Mouse (Mus musculus): ENCODE measurements at regions not wholly inside any gene's neighbourhood (a gene's known extent, or its start where the extent isn't known, plus 50 kb on each side); places are given as distances from the start of the nearest gene placed in this dataset.

GRCm38 (mm10) chr13:16668652-16669051, 657.0 kb downstream of the Inhba start:
- no peak for DNase-seq (ENCODE audit: low spot score)

- DNase-seq (ENCODE audit: low spot score) = no peak
Measured at GRCm38 (mm10) chr13:16669281-16669680, 657.6 kb downstream of the Inhba start.

GRCm38 (mm10) chr13:16670047-16670733, 658.5 kb downstream of the Inhba start:
- no peak for DNase-seq (ENCODE audit: low spot score)

- DNase-seq (ENCODE audit: low spot score) = no peak
Measured at GRCm38 (mm10) chr13:16670736-16671135, 659.1 kb downstream of the Inhba start.

- DNase-seq (ENCODE audit: low spot score) = no peak
Measured at GRCm38 (mm10) chr13:16676873-16677272, 665.2 kb downstream of the Inhba start.

- DNase-seq (ENCODE audit: low spot score) = no peak
Measured at GRCm38 (mm10) chr13:16678246-16679024, 666.8 kb downstream of the Inhba start.

- no peak for DNase-seq (ENCODE audit: low spot score)
Measured at GRCm38 (mm10) chr13:16694201-16694600, 682.5 kb downstream of the Inhba start.

GRCm38 (mm10) chr13:16700934-16701333, 689.3 kb downstream of the Inhba start:
- no peak for DNase-seq (ENCODE audit: low spot score)

- DNase-seq (ENCODE audit: low spot score) = peak; percentile 21
Measured at GRCm38 (mm10) chr13:16702138-16702537, 690.5 kb downstream of the Inhba start.

GRCm38 (mm10) chr13:16705217-16706104, 693.8 kb downstream of the Inhba start:
- DNase-seq (ENCODE audit: low spot score) = no peak

GRCm38 (mm10) chr13:16706105-16706442, 694.4 kb downstream of the Inhba start:
- DNase-seq (ENCODE audit: low spot score) = no peak

- no peak for DNase-seq (ENCODE audit: low spot score)
Measured at GRCm38 (mm10) chr13:16715296-16715960, 703.8 kb downstream of the Inhba start.

GRCm38 (mm10) chr13:16716340-16716739, 704.7 kb downstream of the Inhba start:
- DNase-seq (ENCODE audit: low spot score) = no peak

GRCm38 (mm10) chr13:16716796-16717749, 705.4 kb downstream of the Inhba start:
- DNase-seq (ENCODE audit: low spot score) = no peak

- DNase-seq (ENCODE audit: low spot score) = no peak
Measured at GRCm38 (mm10) chr13:16720090-16720489, 708.4 kb downstream of the Inhba start.

GRCm38 (mm10) chr13:16725350-16725749, 713.7 kb downstream of the Inhba start:
- no peak for DNase-seq (ENCODE audit: low spot score)

- no peak for DNase-seq (ENCODE audit: low spot score)
Measured at GRCm38 (mm10) chr13:16738313-16738712, 726.7 kb downstream of the Inhba start.

- DNase-seq (ENCODE audit: low spot score) = no peak
Measured at GRCm38 (mm10) chr13:16739563-16739962, 727.9 kb downstream of the Inhba start.

GRCm38 (mm10) chr13:16744237-16744636, 732.6 kb downstream of the Inhba start:
- no peak for DNase-seq (ENCODE audit: low spot score)

GRCm38 (mm10) chr13:16745644-16746043, 734.0 kb downstream of the Inhba start:
- no peak for DNase-seq (ENCODE audit: low spot score)

GRCm38 (mm10) chr13:16746451-16746850, 734.8 kb downstream of the Inhba start:
- no peak for DNase-seq (ENCODE audit: low spot score)
